Mouse (Mus musculus) neural tube, embryonic 12.5 days (tissue): ENCODE results near the gene Serpinb8. TPM values are rescaled to one million over a fixed set of nuclear protein-coding genes. Genes with fewer than 3 reads are reported as not detected.
A peak's percentile ranks its signal among the peaks of the same experiment; 100 is the strongest.

Source experiments
- ATAC-seq: fragments of 200-750 bp; cut with Nextera tagmentation; 2 replicates; pipeline ENCODE4 v1.8.0; 2017; ENCODE audit warnings: low read depth, mild to moderate bottlenecking, moderate TSS enrichment, moderate library complexity; ENCODE audit not compliant: low FRiP score
- H3K27ac ChIP-seq: fragments of 300-500 bp; sonication (generic); 2 replicates; pipeline ENCODE4 v1.5.1; 2016
- H3K27me3 ChIP-seq: fragments of 300-500 bp; sonication (generic); replicated peaks from 2 replicates; pipeline ENCODE4 v1.6.1; 2016; ENCODE audit warnings: mild to moderate bottlenecking
- H3K36me3 ChIP-seq: fragments of 300-500 bp; sonication (generic); 2 replicates; pipeline ENCODE4 v1.6.1; 2016; ENCODE audit warnings: mild to moderate bottlenecking
- H3K4me1 ChIP-seq: fragments of 300-500 bp; sonication (generic); 2 replicates; pipeline ENCODE4 v1.6.1; 2016
- H3K4me2 ChIP-seq: fragments of 300-500 bp; sonication (generic); replicated peaks from 2 replicates; pipeline ENCODE4 v1.6.1; 2016; ENCODE audit warnings: mild to moderate bottlenecking
- H3K4me3 ChIP-seq: fragments of 300-500 bp; sonication (generic); 2 replicates; pipeline ENCODE4 v1.5.1; 2016
- H3K9ac ChIP-seq: fragments of 300-500 bp; sonication (generic); 2 replicates; pipeline ENCODE4 v1.6.1; 2016; ENCODE audit warnings: mild to moderate bottlenecking
- H3K9me3 ChIP-seq: fragments of 300-500 bp; sonication (generic); 2 replicates; pipeline ENCODE4 v1.6.1; 2016; ENCODE audit warnings: mild to moderate bottlenecking
- WGBS: fragments of 180-500 bp; shearing (Covaris S2); methylation state at CpG from one replicate; pipeline ENCODE4 v1.1.7; 2016; 5-methylcytosine and 5-hydroxymethylcytosine counted together
- polyA plus RNA-seq: library from polyadenylated mRNA; unstranded; fragments of >200 nt; fragmentation: Nextera tagmentation; extraction: Ambion mirVana; gene quantifications from 2 replicates; pipeline ENCODE4 v1.2.1, GENCODE M21; 2016

The Serpinb8 gene
- polyA plus RNA-seq, result 2.0 and 3.1 TPM in 2 replicates

DNA sequence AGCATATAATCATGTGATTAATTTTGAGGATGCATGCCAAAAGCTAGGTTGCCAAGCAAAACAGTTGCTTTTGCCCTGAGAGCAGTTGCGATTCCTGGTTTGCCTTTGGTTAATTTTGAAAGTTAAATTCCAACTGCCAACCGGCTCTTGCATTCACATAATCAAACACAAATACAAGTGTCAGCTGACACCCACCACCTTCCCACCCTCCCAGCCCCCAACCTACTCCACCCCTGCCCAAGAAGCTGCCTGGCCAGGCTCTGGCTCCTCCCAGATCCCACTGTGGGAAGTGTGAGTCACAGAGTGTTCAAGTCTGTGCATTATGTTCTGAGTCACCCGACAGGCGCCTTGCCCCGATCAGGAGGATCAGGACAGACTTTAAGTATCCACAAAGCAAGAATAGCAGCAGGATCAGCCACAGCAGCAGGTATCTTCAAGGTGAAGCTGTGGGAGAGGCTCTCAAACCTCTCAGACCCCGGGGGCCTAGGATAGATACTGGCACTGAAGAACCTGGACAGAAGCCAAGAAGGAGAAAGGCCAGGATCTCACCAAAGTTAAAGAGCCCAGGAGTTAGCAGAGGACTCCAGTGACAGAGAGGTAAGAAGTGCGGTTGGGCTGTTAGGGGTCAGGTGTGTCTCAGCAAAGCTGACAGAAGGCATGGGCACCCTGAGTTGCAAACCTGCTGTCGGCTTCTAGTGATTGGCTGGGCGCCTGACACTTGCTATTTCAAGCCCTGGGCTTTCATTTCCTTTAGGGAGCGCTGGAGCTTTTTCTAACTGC is at the start of gene Serpinb8:
TSS of gene Serpinb8 (plus strand) at position 316 of the 780 bp plus-strand sequence.
- Histone ChIP-seq H3K36me3 (no peaks in the 10 kb centered on the region), H3K4me2 (no peak within 1 kb of the TSS), H3K4me3 (no peak within 1 kb of the TSS), H3K9ac (no peak within 1 kb of the TSS), H3K27ac (no peak within 1 kb of the TSS), H3K4me1 (no peaks in the 10 kb centered on the region), H3K27me3 (no peaks in the 10 kb centered on the region), H3K9me3 (no peaks in the 10 kb centered on the region)
- WGBS, result 71% methylated on average over 10 of the region's 10 CpGs
- no peak for ATAC-seq

DNA sequence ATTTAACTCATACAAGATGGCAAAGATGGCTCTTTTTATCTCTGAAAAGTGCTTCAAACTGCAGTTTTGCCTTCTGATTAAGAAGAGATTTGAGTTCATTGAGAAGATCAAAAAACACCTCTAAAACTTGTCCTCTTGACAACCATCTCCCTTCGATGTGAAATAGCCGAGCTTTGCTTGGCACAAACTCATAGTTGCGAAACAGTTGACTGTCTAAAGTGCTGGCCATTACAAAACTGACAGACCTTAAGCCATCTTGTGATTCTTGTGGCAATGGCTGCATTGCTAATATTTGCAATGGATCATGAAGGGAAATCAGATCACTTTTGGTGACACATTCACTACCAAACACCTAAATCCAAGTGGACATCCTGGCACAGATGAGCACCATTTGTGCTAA is 30.3 kb upstream of the Serpinb8 start:
- H3K36me3 ChIP-seq, result no peaks in the 10 kb centered on the region
- no peak for ATAC-seq
- no peak overlapping the region for H3K27ac ChIP-seq
- 95% methylated on average over 3 of the region's 3 CpGs for WGBS
- H3K4me2 ChIP-seq, result no peak overlapping the region
- H3K9ac ChIP-seq, result no peak overlapping the region
- H3K27me3 ChIP-seq, result no peaks in the 10 kb centered on the region
- H3K9me3 ChIP-seq, result no peaks in the 10 kb centered on the region
- H3K4me1 ChIP-seq, result no peaks in the 10 kb centered on the region
- H3K4me3 ChIP-seq, result no peak overlapping the region

DNA sequence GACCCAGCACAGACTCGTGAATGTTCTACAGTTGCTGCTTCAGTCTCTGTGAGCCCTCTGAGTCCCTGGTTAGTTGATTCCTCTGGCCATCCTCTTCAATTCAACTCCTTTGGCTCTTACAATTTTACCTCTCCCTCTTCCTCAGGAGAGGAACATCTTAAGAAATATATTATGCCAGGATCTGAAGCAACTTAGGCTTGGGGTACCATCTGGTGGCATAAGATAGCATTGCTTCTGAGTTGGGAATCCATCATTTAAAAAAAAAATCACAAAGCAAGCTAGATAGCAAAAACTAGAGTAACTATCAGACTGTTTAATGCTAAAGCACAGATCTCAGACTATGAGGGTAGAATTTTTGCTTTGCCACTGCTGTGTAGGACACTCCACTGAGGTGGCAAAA is 27.7 kb upstream of the Serpinb8 start:
- no peak overlapping the region for H3K4me3 ChIP-seq
- no peak overlapping the region for H3K4me2 ChIP-seq
- no peaks in the 10 kb centered on the region for H3K4me1 ChIP-seq
- H3K9ac ChIP-seq, result no peak overlapping the region
- no peak for ATAC-seq
- no peaks in the 10 kb centered on the region for H3K9me3 ChIP-seq
- no peaks in the 10 kb centered on the region for H3K27me3 ChIP-seq
- H3K36me3 ChIP-seq, result no peaks in the 10 kb centered on the region
- no peak overlapping the region for H3K27ac ChIP-seq
- WGBS, result 78% methylated on average over 1 of the region's 1 CpGs

DNA sequence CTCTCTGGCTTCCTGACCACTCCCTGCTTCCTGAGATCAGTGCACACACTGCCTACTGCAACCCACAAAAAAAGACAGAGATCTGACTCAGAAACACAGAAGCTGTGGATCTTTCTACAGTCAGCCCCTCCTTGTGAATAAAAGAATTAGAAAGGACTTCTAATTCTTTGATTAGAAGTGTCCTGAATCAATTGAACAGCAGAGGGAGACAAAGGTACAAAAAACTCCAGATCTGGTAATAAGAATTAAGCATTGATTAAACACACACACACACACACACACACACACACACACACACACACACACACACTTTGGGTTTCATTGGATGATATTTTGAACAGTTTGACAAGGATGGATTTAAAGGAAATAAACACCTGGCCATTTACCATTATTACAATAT is 24.2 kb upstream of the Serpinb8 start:
- H3K27ac ChIP-seq, result no peak overlapping the region
- H3K4me1 ChIP-seq, result no peaks in the 10 kb centered on the region
- ATAC-seq, result no peak
- H3K27me3 ChIP-seq, result no peaks in the 10 kb centered on the region
- no peak overlapping the region for H3K4me2 ChIP-seq
- H3K36me3 ChIP-seq, result no peaks in the 10 kb centered on the region
- no peaks in the 10 kb centered on the region for H3K9me3 ChIP-seq
- H3K9ac ChIP-seq, result no peak overlapping the region
- H3K4me3 ChIP-seq, result no peak overlapping the region

DNA sequence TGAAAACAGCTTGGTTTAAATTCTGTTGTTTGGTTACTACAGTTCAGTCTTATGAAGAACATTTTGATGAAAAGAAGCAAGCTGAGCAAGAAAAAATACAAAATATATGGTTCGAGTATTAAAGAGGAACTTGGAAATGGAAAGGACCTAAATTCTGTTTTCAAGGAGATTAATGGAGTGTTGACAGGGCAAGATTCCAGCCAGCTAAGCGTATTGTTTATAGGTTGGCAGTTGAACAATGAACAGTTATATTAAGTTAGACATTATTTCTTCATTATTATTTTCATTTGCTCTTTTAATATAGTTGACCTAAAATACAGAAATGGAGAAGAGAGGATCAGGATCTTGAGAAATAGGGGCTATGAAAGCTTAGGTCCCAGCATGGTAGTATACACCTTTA is 13.7 kb upstream of the Serpinb8 start:
- Histone ChIP-seq H3K9ac (no peak overlapping the region), H3K4me3 (no peak overlapping the region), H3K9me3 (no peaks in the 10 kb centered on the region), H3K36me3 (no peaks in the 10 kb centered on the region), H3K4me2 (no peak overlapping the region), H3K27me3 (no peaks in the 10 kb centered on the region), H3K27ac (no peak overlapping the region), H3K4me1 (no peaks in the 10 kb centered on the region)
- ATAC-seq, result no peak
- 85% methylated on average over 2 of the region's 2 CpGs for WGBS

DNA sequence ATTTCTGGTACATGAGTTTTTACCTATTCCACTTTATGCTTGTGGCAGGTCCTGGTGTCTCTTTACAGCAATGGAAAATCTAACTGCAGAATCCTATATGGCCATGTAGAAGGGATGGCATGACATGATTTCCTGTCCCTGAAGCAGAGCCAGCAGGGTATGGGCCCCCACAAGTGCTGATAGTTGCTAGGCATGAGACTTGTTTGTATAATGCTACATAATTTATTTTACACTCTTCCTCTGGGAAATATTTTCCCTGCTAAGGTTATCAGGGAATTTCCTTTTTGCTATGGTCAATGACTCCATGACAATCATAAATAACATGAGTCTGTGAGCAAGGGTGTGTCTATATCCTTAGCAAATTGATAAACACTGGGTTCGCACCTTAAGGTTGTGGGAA is 12.3 kb upstream of the Serpinb8 start:
- Histone ChIP-seq H3K27ac (no peak overlapping the region), H3K4me3 (no peak overlapping the region), H3K9ac (no peak overlapping the region), H3K4me1 (no peaks in the 10 kb centered on the region), H3K27me3 (no peaks in the 10 kb centered on the region), H3K36me3 (no peaks in the 10 kb centered on the region), H3K9me3 (no peaks in the 10 kb centered on the region), H3K4me2 (no peak overlapping the region)
- no peak for ATAC-seq
- 91% methylated on average over 1 of the region's 1 CpGs for WGBS

DNA sequence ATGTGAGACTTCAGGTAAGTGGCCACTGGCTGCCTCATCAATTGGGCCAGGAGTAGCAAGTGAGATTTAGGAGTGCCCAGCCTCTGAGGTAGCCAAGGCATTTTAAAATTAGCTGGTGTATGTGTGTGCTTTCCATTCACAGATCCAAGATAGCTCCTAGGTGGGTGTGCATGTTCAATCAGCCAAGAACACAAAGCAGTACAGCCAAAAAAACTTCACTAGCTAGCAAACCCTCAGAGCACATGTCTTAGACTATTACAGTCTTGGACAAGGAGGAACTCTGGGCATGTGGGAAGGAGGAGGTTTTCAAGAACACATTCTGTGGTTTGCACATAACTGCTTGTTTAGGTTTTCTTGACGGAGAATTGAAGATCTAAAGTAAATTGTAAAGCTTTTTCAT is 8.6 kb upstream of the Serpinb8 start:
- Histone ChIP-seq H3K9me3 (no peaks in the 10 kb centered on the region), H3K4me3 (no peak overlapping the region), H3K36me3 (no peaks in the 10 kb centered on the region), H3K9ac (no peak overlapping the region), H3K4me2 (no peak overlapping the region), H3K4me1 (no peaks in the 10 kb centered on the region), H3K27me3 (no peaks in the 10 kb centered on the region), H3K27ac (no peak overlapping the region)
- no peak for ATAC-seq
- WGBS, result 90% methylated on average over 1 of the region's 1 CpGs

DNA sequence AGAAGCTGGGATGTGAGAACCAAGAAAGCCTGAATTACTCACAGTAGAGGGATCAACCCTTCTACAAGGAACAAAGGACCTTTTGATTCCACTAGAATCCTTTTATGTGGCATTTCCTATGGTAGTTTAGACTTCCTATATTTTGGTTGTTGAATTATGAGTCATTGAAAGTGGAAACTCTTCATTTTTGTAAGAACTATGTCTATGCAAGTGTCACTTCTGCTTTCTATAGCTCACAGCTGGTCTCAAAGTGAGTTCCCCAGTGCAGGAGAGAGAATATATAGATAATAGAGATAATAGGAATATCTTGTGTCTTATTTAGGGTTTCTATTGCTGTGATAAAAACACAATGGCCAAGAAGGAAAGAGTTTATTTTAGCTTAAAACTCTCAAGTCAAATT is 6.9 kb upstream of the Serpinb8 start:
- no peak overlapping the region for H3K4me2 ChIP-seq
- no peak for ATAC-seq
- H3K9ac ChIP-seq, result no peak overlapping the region
- no peaks in the 10 kb centered on the region for H3K27me3 ChIP-seq
- no peaks in the 10 kb centered on the region for H3K36me3 ChIP-seq
- H3K4me1 ChIP-seq, result no peaks in the 10 kb centered on the region
- H3K27ac ChIP-seq, result no peak overlapping the region
- H3K4me3 ChIP-seq, result no peak overlapping the region
- H3K9me3 ChIP-seq, result no peaks in the 10 kb centered on the region

DNA sequence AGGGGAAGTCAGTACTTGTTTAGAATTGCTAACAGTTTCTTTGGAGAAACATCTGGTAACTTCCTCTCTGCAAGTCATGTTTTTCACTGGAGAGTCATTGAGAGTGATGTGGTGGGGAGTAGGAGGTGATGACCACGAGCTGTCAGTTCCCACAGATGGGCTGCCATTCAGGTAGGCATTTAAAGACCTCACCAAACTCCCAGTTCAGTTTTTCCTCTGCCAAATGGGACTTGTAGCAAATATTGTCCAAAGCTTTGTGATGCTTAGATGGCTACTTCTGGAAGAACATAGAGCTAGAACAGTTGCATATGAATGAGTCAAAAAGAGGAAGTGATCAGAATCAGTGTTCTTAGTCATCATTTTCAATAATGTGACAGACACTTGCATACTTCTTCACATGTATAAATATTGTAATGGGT is 5.8 kb upstream of the Serpinb8 start:
- Histone ChIP-seq H3K27ac (no peak overlapping the region), H3K9ac (no peak overlapping the region), H3K36me3 (no peaks in the 10 kb centered on the region), H3K4me1 (no peaks in the 10 kb centered on the region), H3K27me3 (no peaks in the 10 kb centered on the region), H3K4me2 (no peak overlapping the region), H3K4me3 (no peak overlapping the region), H3K9me3 (no peaks in the 10 kb centered on the region)
- no peak for ATAC-seq
- 49% methylated on average over 1 of the region's 1 CpGs for WGBS

DNA sequence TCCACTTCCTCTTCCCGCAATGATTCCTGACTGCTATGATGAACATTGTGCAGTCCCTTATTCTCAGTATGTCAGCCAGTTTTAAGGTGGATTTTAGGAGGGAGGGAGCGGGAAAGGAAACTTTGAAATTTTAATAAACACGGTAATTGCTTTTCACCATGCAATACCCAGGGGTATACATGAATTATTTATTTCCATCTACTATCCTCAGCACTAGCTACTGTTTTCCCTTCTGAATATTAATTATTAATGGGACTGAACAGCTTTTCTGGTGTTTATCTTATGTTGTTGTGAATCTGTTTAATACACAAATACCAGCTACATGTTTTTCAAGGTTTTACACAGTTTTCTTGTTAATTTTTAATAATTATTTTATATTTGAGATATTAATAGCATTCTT is 4.9 kb upstream of the Serpinb8 start:
- no peaks in the 10 kb centered on the region for H3K4me1 ChIP-seq
- no peak overlapping the region for H3K27ac ChIP-seq
- H3K27me3 ChIP-seq, result no peaks in the 10 kb centered on the region
- H3K4me2 ChIP-seq, result no peak overlapping the region
- WGBS, result 80% methylated on average over 3 of the region's 3 CpGs
- H3K4me3 ChIP-seq, result no peak overlapping the region
- ATAC-seq, result peak; percentile 53; the same call in 1 of the 2 replicates
- no peak overlapping the region for H3K9ac ChIP-seq
- no peaks in the 10 kb centered on the region for H3K9me3 ChIP-seq
- H3K36me3 ChIP-seq, result no peaks in the 10 kb centered on the region

DNA sequence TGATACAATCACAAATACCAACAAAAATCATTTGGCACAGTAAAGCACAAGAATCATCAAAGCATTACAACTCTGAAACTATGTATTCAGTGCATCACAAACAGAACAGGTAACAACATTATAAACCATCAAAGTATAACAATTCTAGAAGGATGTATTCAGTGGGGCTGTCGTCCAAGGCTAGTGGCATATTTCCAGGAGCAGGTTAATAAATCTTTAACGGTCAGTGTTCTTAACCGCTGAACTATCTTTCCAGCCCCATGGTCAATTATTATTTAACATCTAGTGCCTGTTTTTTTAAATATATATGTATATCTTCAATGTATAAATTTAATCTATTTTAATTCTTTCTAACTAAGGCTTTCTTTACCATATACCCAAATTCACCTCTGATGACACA is 3.6 kb upstream of the Serpinb8 start:
- no peaks in the 10 kb centered on the region for H3K4me1 ChIP-seq
- H3K9me3 ChIP-seq, result no peaks in the 10 kb centered on the region
- H3K36me3 ChIP-seq, result no peaks in the 10 kb centered on the region
- H3K9ac ChIP-seq, result no peak overlapping the region
- WGBS, result 85% methylated on average over 3 of the region's 3 CpGs
- ATAC-seq, result no peak
- no peak overlapping the region for H3K27ac ChIP-seq
- H3K4me3 ChIP-seq, result no peak overlapping the region
- no peak overlapping the region for H3K4me2 ChIP-seq
- H3K27me3 ChIP-seq, result no peaks in the 10 kb centered on the region

DNA sequence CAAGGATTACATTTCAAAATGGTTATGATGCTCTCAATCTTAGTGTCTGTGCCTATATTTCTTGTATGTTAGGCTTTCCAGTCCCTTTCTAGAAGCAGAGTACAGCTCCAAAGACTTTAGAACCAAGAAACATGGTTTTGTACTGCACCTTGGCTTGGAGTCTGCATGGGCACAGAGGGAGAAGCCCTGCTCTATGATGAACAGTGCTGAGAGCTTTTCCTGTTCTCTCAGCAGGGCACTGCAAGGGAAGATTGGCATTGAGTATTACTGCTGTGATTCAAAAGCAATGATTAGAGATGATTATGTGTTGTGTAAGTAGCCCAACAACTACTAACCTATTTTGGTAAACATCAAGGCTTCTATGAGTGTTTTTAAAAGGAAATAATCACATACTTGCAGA is 1.6 kb upstream of the Serpinb8 start:
- H3K4me1 ChIP-seq, result no peaks in the 10 kb centered on the region
- no peaks in the 10 kb centered on the region for H3K9me3 ChIP-seq
- H3K4me3 ChIP-seq, result no peak overlapping the region
- no peak overlapping the region for H3K9ac ChIP-seq
- no peaks in the 10 kb centered on the region for H3K27me3 ChIP-seq
- H3K4me2 ChIP-seq, result no peak overlapping the region
- ATAC-seq, result no peak
- H3K36me3 ChIP-seq, result no peaks in the 10 kb centered on the region
- no peak overlapping the region for H3K27ac ChIP-seq

DNA sequence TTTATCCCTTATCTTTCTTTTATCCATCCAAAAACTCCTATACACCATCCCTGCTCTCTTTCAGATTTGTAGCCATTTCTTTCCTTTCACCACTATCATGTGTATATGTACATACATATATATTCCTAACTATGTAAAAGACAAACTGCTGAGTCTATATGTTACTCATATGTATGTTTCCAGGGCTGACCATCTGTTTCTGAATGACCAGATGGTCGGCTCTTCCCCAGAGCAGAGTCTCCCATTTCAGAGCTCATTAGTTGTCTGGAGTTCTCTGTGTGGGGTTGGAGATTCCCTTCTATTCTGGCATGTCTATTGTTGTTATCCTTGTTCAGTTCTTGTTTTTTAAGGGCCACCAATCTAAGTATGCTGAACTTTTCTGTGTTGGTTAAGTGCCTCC is 1.2 kb upstream of the Serpinb8 start:
- H3K27ac ChIP-seq, result no peak overlapping the region
- no peaks in the 10 kb centered on the region for H3K36me3 ChIP-seq
- H3K27me3 ChIP-seq, result no peaks in the 10 kb centered on the region
- no peak overlapping the region for H3K4me3 ChIP-seq
- ATAC-seq, result no peak
- WGBS, result 26% methylated on average over 1 of the region's 1 CpGs
- no peaks in the 10 kb centered on the region for H3K9me3 ChIP-seq
- no peak overlapping the region for H3K9ac ChIP-seq
- H3K4me2 ChIP-seq, result no peak overlapping the region
- H3K4me1 ChIP-seq, result no peaks in the 10 kb centered on the region
